In the genomic region with DNA sequence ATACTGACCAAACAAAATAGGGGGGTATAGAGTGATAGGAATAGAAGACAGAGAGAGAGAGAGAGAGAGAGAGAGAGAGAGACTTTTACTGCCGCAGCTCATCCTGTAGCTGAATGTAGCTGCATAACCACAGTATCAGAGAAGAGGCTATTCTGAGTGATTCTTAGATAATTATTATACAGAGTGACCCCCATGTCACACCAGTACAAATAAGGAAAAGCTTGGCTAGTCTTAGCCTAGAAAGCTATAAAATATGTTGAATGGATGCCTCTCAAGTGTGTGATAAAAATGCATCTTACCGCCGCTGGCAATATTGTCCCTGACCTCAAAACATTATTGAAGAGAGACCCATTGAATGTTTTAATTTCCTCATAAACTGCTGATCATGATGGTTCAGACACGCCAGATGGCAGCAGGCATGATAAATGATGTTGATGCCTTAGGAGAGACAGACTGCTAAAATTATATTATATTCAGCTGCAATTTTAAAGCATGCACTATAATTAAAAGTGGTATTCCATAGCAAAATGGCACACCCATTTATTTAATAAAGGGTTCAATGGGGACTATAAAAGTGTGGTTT, we compare ENCODE assay signal across 19 mouse cellular contexts.
"Had no signal": no experiment of that assay in that cellular context is flagged by ENCODE, and none has a peak within 500 bp of the region (broad histone marks: within the 10 kb centered on the region; RNA-seq: fewer than 3 reads in every experiment).

No protein-coding gene starts in this region.

- DNase-seq: kidney, adult 2 months; kidney, postnatal 25 days; liver; liver, embryonic 13.5 days; liver, postnatal 0 days; lung, postnatal 14 days; retina, postnatal 1 day; right cerebral cortex, postnatal 4 days; spleen, adult 18-20 months; thymus, postnatal 36 days had no signal

- ATAC-seq: intestine, embryonic 15.5 days; liver, postnatal 0 days had no signal

- H3K27me3 ChIP-seq: intestine, embryonic 15.5 days; kidney, embryonic 15.5 days; limb, embryonic 12.5 days; liver, embryonic 13.5 days; lung, embryonic 15.5 days; megakaryocyte, embryonic 14.5 days; midbrain, embryonic 12.5 days had no signal

- H3K9ac ChIP-seq: intestine, embryonic 15.5 days; kidney, embryonic 15.5 days; limb, embryonic 12.5 days; liver, embryonic 13.5 days; liver, postnatal 0 days; lung, embryonic 15.5 days; midbrain, embryonic 12.5 days had no signal

- H3K4me1 ChIP-seq: intestine, embryonic 15.5 days; kidney, embryonic 15.5 days; limb, embryonic 12.5 days; liver, embryonic 13.5 days; lung, embryonic 15.5 days; megakaryocyte, embryonic 14.5 days; midbrain, embryonic 12.5 days had no signal

- H3K27ac ChIP-seq: intestine, embryonic 15.5 days; kidney, embryonic 15.5 days; left cerebral cortex, adult 2 months; limb, embryonic 12.5 days; liver, embryonic 13.5 days; lung, embryonic 15.5 days; macrophage; midbrain, embryonic 12.5 days had no signal

- H3K4me3 ChIP-seq: intestine, embryonic 15.5 days; kidney, embryonic 15.5 days; left cerebral cortex, adult 2 months; limb, embryonic 12.5 days; liver, embryonic 13.5 days; lung, embryonic 15.5 days; megakaryocyte, embryonic 14.5 days; midbrain, embryonic 12.5 days; myocyte had no signal

- H3K4me2 ChIP-seq: intestine, embryonic 15.5 days; kidney, embryonic 15.5 days; limb, embryonic 12.5 days; liver, embryonic 13.5 days; lung, embryonic 15.5 days; midbrain, embryonic 12.5 days had no signal

- H3K36me3 ChIP-seq: intestine, embryonic 15.5 days; kidney, embryonic 15.5 days; limb, embryonic 12.5 days; liver, embryonic 13.5 days; lung, embryonic 15.5 days; midbrain, embryonic 12.5 days had no signal

- H3K9me3 ChIP-seq: intestine, embryonic 15.5 days; kidney, embryonic 15.5 days; limb, embryonic 12.5 days; liver, embryonic 13.5 days; lung, embryonic 15.5 days; megakaryocyte, embryonic 14.5 days; midbrain, embryonic 12.5 days had no signal
